Mouse (Mus musculus): Measurements from ENCODE around the gene Gng3.

DNA sequence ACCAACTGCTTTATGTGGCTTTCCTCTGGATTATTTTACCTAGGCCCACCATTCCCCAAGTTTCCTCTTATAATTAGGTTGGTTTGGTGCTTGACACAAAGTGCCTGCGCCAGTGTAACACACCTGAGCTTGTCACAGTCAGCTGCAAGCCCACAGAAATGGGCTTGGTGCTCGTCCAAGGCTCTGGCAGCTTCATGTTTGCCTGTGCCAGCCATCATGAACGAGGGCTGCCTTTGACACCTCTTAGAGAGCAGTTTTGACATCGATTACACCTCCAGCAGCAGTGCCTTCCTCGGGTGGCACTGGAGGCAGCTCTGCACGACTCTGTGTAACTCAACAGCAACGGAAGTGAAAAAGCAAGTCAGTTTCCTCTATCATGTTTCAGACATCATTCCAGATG lies 48.8 kb downstream of the Gng3 start:
- no peak for TF ChIP-seq CTCF (IDR thresholded peaks at IDR 0.05; ENCODE audit: control insufficient read depth, insufficient read depth, insufficient replicate concordance, low read depth, low read length)
- TF ChIP-seq POLR2A (IDR thresholded peaks at IDR 0.05; ENCODE audit: control insufficient read depth, low read depth, low read length): no peak
